Mouse (Mus musculus): ENCODE results near the gene Mrgprh. TPM values are rescaled to one million over a fixed set of nuclear protein-coding genes. Genes with fewer than 3 reads are reported as not detected.

The Mrgprh gene
- polyA plus RNA-seq (2015; fragmentation: Illumina TruSeq; extraction: RNeasy Lipid Tissue Mini Kit (QIAGEN cat#74804); ENCODE audit: insufficient read depth, low read depth, low replicate concordance) = 0.55 TPM

DNA sequence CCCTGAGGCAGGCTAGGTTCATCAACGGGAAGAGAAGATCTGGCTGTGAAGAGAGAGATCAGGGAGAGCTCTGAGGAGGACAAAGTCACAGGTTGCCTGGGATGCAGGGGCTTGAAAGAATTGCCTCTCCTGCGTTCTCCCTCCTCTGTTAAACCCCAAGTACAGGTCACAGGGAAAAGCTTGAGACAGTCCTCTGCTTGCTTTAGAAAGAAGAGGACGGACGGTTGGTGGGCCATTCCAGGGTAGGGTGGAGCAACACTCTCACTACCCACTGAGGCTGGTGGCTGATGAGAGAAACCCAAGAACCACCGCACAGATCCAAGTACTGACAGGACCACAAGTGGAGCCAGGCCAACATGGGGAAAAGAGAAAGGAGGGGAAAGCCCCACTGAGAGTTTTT is at the start of gene Mrgprh:
Mrgprh (plus strand) TSS at position 301 of the 400 bp plus-strand sequence.

DNA sequence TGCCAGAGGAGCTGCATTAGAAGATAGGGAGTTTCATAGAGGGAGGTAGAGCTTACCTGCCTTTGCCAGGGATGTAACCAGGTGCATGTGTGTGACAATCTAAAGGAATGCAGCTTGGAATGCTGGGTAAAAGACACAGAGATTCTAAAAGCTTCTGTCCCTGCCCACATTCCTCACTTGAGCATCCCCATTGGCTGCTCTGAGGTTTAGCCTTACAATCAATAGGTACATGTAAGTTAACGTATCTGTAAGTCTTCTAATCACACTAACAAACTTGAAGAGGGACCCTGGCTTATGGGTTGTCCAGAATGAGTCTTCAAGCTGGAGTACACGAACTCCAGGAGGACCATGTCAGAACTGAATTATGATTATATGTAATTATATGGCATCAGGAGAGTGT is 7.8 kb upstream of the Mrgprh start, which contains the start of gene Mas1:
Mas1 (minus strand) TSS at position 101 of the 400 bp plus-strand sequence.

DNA sequence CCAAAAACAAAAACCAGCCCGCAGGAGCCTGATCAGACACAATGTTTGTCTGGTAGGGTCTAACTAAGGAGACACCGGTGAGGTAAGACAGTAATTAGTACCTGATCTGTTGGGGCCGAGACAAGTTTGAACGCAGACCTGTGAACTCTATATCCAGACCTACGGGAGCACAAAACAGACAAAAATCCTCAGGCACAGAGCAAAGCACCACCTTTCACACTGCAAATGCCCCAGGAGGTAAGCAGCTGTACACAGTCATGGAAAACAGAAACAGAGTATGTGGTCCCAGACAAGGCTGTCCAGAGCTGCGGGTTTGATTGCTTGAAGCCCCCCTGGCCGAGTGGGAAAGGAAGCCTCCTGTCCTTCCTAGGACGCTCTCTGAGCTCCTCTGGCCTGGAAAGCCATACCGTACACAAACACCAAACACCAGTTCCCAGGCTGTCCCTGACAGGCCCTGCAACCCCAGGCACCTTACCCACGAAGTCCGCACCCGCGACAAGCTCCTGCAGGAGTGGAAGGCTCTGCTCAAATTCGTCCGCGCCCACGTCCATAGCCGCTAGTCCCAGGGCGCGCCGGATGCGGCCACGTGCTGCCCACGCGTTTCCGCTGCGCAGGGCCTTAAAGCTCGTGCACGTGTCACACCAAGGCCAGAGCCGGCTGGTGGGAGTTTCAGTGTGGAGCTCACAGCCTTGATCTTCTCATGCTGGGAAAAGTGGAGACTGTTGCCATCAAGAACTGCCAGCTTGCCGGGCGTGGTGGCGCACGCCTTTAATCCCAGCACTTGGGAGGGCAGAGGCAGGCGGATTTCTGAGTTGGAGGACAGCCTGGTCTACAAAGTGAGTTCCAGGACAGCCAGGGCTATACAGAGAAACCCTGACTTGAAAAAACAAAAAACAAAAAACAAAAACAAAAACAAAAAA is 33.8 kb downstream of the Mrgprh start, which contains the start of gene Pnldc1:
Pnldc1 (minus strand) TSS at position 870 of the 920 bp plus-strand sequence.

GRCm38 (mm10) chr17:12915488-12915880 is 39.6 kb downstream of the Mrgprh start, which contains the start of gene Tcp1:
TSS of gene Tcp1 (plus strand) at chr17:12915701.

DNA sequence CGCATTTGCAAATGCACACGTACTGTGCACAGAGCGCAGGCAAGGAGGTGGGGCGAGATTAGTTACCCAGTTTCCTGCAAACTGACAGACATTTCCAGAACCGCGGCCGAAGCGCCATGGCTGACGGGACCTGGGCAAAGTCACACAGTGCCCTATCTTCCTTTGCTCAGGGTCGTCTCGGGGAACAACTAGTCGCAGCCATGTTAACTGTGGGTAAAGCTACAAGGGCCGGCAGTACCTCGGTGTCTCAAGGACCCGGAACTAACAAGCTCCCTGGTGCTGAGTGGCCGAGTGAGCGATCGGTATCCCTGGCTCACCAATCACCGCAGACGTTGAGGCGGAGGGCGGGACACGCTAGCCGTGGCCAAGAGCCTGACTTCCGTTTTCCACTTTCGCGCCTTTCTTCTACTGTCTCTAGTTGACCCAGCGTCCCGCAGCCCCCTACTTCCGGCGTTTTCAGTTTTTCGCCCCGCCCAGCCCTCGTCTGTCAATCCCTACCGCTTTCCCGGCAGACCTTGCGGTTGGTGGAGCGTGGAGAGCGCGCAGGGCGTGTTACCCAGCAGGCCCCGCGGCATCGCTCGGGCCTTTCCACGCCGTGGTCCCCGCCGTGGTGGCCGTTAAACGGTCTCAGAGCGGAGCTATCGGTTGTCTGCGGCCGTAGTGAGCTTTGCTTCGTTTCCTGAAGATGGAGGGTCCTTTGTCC is 40.2 kb downstream of the Mrgprh start, which contains the start of gene Mrpl18:
Mrpl18 (minus strand) TSS at position 465 of the 703 bp plus-strand sequence.

Other genes starting within 250 kb of the Mrgprh start
- not detected for gene Slc22a1, start 200.2 kb upstream of the Mrgprh start, polyA plus RNA-seq (2015; fragmentation: Illumina TruSeq; extraction: RNeasy Lipid Tissue Mini Kit (QIAGEN cat#74804); ENCODE audit: insufficient read depth, low read depth, low replicate concordance)
- 6.9 TPM for gene Igf2r, start 106.4 kb upstream of the Mrgprh start, polyA plus RNA-seq (2015; fragmentation: Illumina TruSeq; extraction: RNeasy Lipid Tissue Mini Kit (QIAGEN cat#74804); ENCODE audit: insufficient read depth, low read depth, low replicate concordance)
- not detected for gene Mas1, start 7.9 kb upstream of the Mrgprh start, polyA plus RNA-seq (2015; fragmentation: Illumina TruSeq; extraction: RNeasy Lipid Tissue Mini Kit (QIAGEN cat#74804); ENCODE audit: insufficient read depth, low read depth, low replicate concordance)
- not detected for gene Pnldc1, start 34.2 kb downstream of the Mrgprh start, polyA plus RNA-seq (2015; fragmentation: Illumina TruSeq; extraction: RNeasy Lipid Tissue Mini Kit (QIAGEN cat#74804); ENCODE audit: insufficient read depth, low read depth, low replicate concordance)
- gene Tcp1, start 39.7 kb downstream of the Mrgprh start, polyA plus RNA-seq (2015; fragmentation: Illumina TruSeq; extraction: RNeasy Lipid Tissue Mini Kit (QIAGEN cat#74804); ENCODE audit: insufficient read depth, low read depth, low replicate concordance) = 42.0 TPM
- 9.9 TPM for gene Mrpl18, start 40.3 kb downstream of the Mrgprh start, polyA plus RNA-seq (2015; fragmentation: Illumina TruSeq; extraction: RNeasy Lipid Tissue Mini Kit (QIAGEN cat#74804); ENCODE audit: insufficient read depth, low read depth, low replicate concordance)
- not detected for gene Acat3, start 64.6 kb downstream of the Mrgprh start, polyA plus RNA-seq (2015; fragmentation: Illumina TruSeq; extraction: RNeasy Lipid Tissue Mini Kit (QIAGEN cat#74804); ENCODE audit: insufficient read depth, low read depth, low replicate concordance)
- 2.1 TPM for gene Acat2, start 84.7 kb downstream of the Mrgprh start, polyA plus RNA-seq (2015; fragmentation: Illumina TruSeq; extraction: RNeasy Lipid Tissue Mini Kit (QIAGEN cat#74804); ENCODE audit: insufficient read depth, low read depth, low replicate concordance)
- gene Wtap, start 118.1 kb downstream of the Mrgprh start, polyA plus RNA-seq (2015; fragmentation: Illumina TruSeq; extraction: RNeasy Lipid Tissue Mini Kit (QIAGEN cat#74804); ENCODE audit: insufficient read depth, low read depth, low replicate concordance) = 16.4 TPM
- gene Sod2, start 130.8 kb downstream of the Mrgprh start, polyA plus RNA-seq (2015; fragmentation: Illumina TruSeq; extraction: RNeasy Lipid Tissue Mini Kit (QIAGEN cat#74804); ENCODE audit: insufficient read depth, low read depth, low replicate concordance) = 18.4 TPM
- gene Gpr31b, start 176.3 kb downstream of the Mrgprh start, polyA plus RNA-seq (2015; fragmentation: Illumina TruSeq; extraction: RNeasy Lipid Tissue Mini Kit (QIAGEN cat#74804); ENCODE audit: insufficient read depth, low read depth, low replicate concordance) = not detected
- gene Tcp10b, start 185.1 kb downstream of the Mrgprh start, polyA plus RNA-seq (2015; fragmentation: Illumina TruSeq; extraction: RNeasy Lipid Tissue Mini Kit (QIAGEN cat#74804); ENCODE audit: insufficient read depth, low read depth, low replicate concordance) = 0.76 TPM